Mouse (Mus musculus) forebrain, embryonic 10.5 days (tissue): ENCODE measurements at regions not wholly inside any gene's neighbourhood (a gene's known extent, or its start where the extent isn't known, plus 50 kb on each side); places are given as distances from the start of the nearest gene placed in this dataset.
"Not testable (repeated sequence)": the region's sequence is repeated elsewhere in the genome, so short reads cannot be mapped to it uniquely, and the experiment has no call there.

Experiments
- DNase-seq: peaks from one replicate; pipeline ENCODE4 v3.0.0-alpha.2; 2017; ENCODE audit warnings: low spot score; ENCODE audit errors: extremely low spot score
- H3K27ac ChIP-seq: fragments of 300-500 bp; sonication (generic); 2 replicates; pipeline ENCODE4 v1.5.1; 2016; ENCODE audit warnings: mild to moderate bottlenecking
- H3K27me3 ChIP-seq: fragments of 300-500 bp; sonication (generic); 2 replicates; pipeline ENCODE4 v1.6.1; 2016; ENCODE audit warnings: mild to moderate bottlenecking; ENCODE audit not compliant: poor library complexity, severe bottlenecking
- H3K36me3 ChIP-seq: fragments of 300-500 bp; sonication (generic); replicated peaks from 2 replicates; pipeline ENCODE4 v1.6.1; 2016; ENCODE audit warnings: mild to moderate bottlenecking, moderate library complexity
- H3K4me1 ChIP-seq: fragments of 300-500 bp; sonication (generic); 2 replicates; pipeline ENCODE4 v1.6.1; 2016
- H3K4me3 ChIP-seq: fragments of 300-500 bp; sonication (generic); 2 replicates; pipeline ENCODE4 v1.5.1; 2016; ENCODE audit warnings: mild to moderate bottlenecking, moderate library complexity
- H3K9me3 ChIP-seq: fragments of 300-500 bp; sonication (generic); 2 replicates; pipeline ENCODE4 v1.6.1; 2016; ENCODE audit warnings: mild to moderate bottlenecking, moderate library complexity
- WGBS: fragments of 180-500 bp; shearing (Covaris S2); methylation state at CpG from one replicate; pipeline ENCODE4 v1.1.7; 2016; 5-methylcytosine and 5-hydroxymethylcytosine counted together

- Histone ChIP-seq H3K27me3 (no peaks in the 10 kb centered on the region), H3K27ac (no peak overlapping the region), H3K36me3 (no peaks in the 10 kb centered on the region), H3K4me1 (peaks cover 9% of the 10 kb centered on the region), H3K4me3 (no peak overlapping the region), H3K9me3 (no peaks in the 10 kb centered on the region)
- DNase-seq = peak; percentile 4
- 86% methylated on average over 1 of the region's 1 CpGs for WGBS
These were observed 94.8 kb upstream of the Mdm1 start for GRCm38 (mm10) chr10:118046831-118047230.

- Histone ChIP-seq H3K36me3 (no peaks in the 10 kb centered on the region), H3K4me1 (peaks cover 9% of the 10 kb centered on the region), H3K27me3 (no peaks in the 10 kb centered on the region), H3K9me3 (no peaks in the 10 kb centered on the region; the same call in 1 of the 2 replicates), H3K27ac (no peak overlapping the region), H3K4me3 (no peak overlapping the region)
- peak; percentile 9 for DNase-seq
- WGBS = 92% methylated on average over 10 of the region's 10 CpGs
These were observed 92.3 kb upstream of the Mdm1 start for GRCm38 (mm10) chr10:118049330-118049729.

GRCm38 (mm10) chr10:118050152-118050641 is 91.4 kb upstream of the Mdm1 start:
- Histone ChIP-seq H3K36me3 (no peaks in the 10 kb centered on the region), H3K9me3 (no peaks in the 10 kb centered on the region; the same call in 1 of the 2 replicates), H3K27me3 (no peaks in the 10 kb centered on the region), H3K4me3 (no peak overlapping the region), H3K27ac (no peak overlapping the region), H3K4me1 (peaks cover 3% of the 10 kb centered on the region; the same call in 1 of the 2 replicates)
- peak; percentile 1 for DNase-seq
- 88% methylated on average over 5 of the region's 5 CpGs for WGBS

GRCm38 (mm10) chr10:118052042-118052441 is 89.6 kb upstream of the Mdm1 start:
- H3K4me3 ChIP-seq = no peak overlapping the region
- 91% methylated on average over 11 of the region's 11 CpGs for WGBS
- peaks cover 5% of the 10 kb centered on the region; the same call in 1 of the 2 replicates for H3K27me3 ChIP-seq
- H3K27ac ChIP-seq = no peak overlapping the region
- H3K36me3 ChIP-seq = no peaks in the 10 kb centered on the region
- peaks cover 8% of the 10 kb centered on the region for H3K4me1 ChIP-seq
- no peaks in the 10 kb centered on the region; the same call in 1 of the 2 replicates for H3K9me3 ChIP-seq
- no peak for DNase-seq

- Histone ChIP-seq H3K27ac (no peak overlapping the region), H3K9me3 (no peaks in the 10 kb centered on the region; the same call in 1 of the 2 replicates), H3K4me3 (no peak overlapping the region), H3K36me3 (no peaks in the 10 kb centered on the region), H3K27me3 (peaks cover 5% of the 10 kb centered on the region; the same call in 1 of the 2 replicates), H3K4me1 (peaks cover 12% of the 10 kb centered on the region)
- no peak for DNase-seq
- 85% methylated on average over 12 of the region's 12 CpGs for WGBS
These were observed 89.1 kb upstream of the Mdm1 start for GRCm38 (mm10) chr10:118052477-118052876.

GRCm38 (mm10) chr10:118053037-118053436 is 88.6 kb upstream of the Mdm1 start:
- Histone ChIP-seq H3K27ac (no peak overlapping the region), H3K36me3 (no peaks in the 10 kb centered on the region), H3K4me3 (no peak overlapping the region), H3K4me1 (peaks cover 15% of the 10 kb centered on the region), H3K27me3 (peaks cover 10% of the 10 kb centered on the region), H3K9me3 (no peaks in the 10 kb centered on the region; the same call in 1 of the 2 replicates)
- WGBS = 92% methylated on average over 5 of the region's 5 CpGs
- no peak for DNase-seq

GRCm38 (mm10) chr10:118056789-118057271 is 84.8 kb upstream of the Mdm1 start:
- Histone ChIP-seq H3K4me1 (peaks cover 15% of the 10 kb centered on the region), H3K4me3 (no peak overlapping the region), H3K9me3 (peaks cover 4% of the 10 kb centered on the region; the same call in 1 of the 2 replicates), H3K27ac (no peak overlapping the region), H3K27me3 (peaks cover 23% of the 10 kb centered on the region), H3K36me3 (no peaks in the 10 kb centered on the region)
- no peak for DNase-seq
- 55% methylated on average over 9 of the region's 9 CpGs for WGBS

GRCm38 (mm10) chr10:118057516-118057915 is 84.1 kb upstream of the Mdm1 start:
- H3K27ac ChIP-seq = no peak overlapping the region
- H3K4me1 ChIP-seq = peaks cover 15% of the 10 kb centered on the region
- DNase-seq = no peak
- no peak overlapping the region for H3K4me3 ChIP-seq
- H3K36me3 ChIP-seq = no peaks in the 10 kb centered on the region
- WGBS = 85% methylated on average over 3 of the region's 3 CpGs
- H3K9me3 ChIP-seq = peaks cover 8% of the 10 kb centered on the region; the same call in 1 of the 2 replicates
- peaks cover 23% of the 10 kb centered on the region for H3K27me3 ChIP-seq

GRCm38 (mm10) chr10:118064816-118065216 is 76.8 kb upstream of the Mdm1 start:
- Histone ChIP-seq H3K36me3 (no peaks in the 10 kb centered on the region), H3K27me3 (peaks cover 12% of the 10 kb centered on the region; the same call in 1 of the 2 replicates), H3K27ac (no peak overlapping the region), H3K4me3 (no peak overlapping the region), H3K9me3 (peaks cover 11% of the 10 kb centered on the region; the same call in 1 of the 2 replicates), H3K4me1 (no peaks in the 10 kb centered on the region)
- 75% methylated on average over 7 of the region's 7 CpGs for WGBS
- DNase-seq = no peak

- not testable (repeated sequence) for DNase-seq, H3K27ac ChIP-seq, H3K9me3 ChIP-seq, H3K36me3 ChIP-seq, H3K4me3 ChIP-seq, H3K4me1 ChIP-seq, H3K27me3 ChIP-seq
- 93% methylated on average over 9 of the region's 11 CpGs for WGBS
These were observed 65.3 kb upstream of the Mdm1 start for GRCm38 (mm10) chr10:118076341-118076740.

GRCm38 (mm10) chr10:118081636-118082166 is 59.9 kb upstream of the Mdm1 start:
- DNase-seq = no peak
- Histone ChIP-seq H3K27ac (no peak overlapping the region), H3K36me3 (no peaks in the 10 kb centered on the region), H3K27me3 (no peaks in the 10 kb centered on the region), H3K9me3 (peaks cover 3% of the 10 kb centered on the region), H3K4me3 (no peak overlapping the region), H3K4me1 (no peaks in the 10 kb centered on the region)
- WGBS = 92% methylated on average over 5 of the region's 5 CpGs

- H3K27me3 ChIP-seq = no peaks in the 10 kb centered on the region
- H3K36me3 ChIP-seq = no peaks in the 10 kb centered on the region
- no peak overlapping the region for H3K27ac ChIP-seq
- peaks cover 8% of the 10 kb centered on the region for H3K4me1 ChIP-seq
- H3K4me3 ChIP-seq = no peak overlapping the region
- no peaks in the 10 kb centered on the region for H3K9me3 ChIP-seq
- 94% methylated on average over 13 of the region's 13 CpGs for WGBS
- no peak for DNase-seq
These were observed 58.4 kb upstream of the Mdm1 start for GRCm38 (mm10) chr10:118083035-118083720.

- Histone ChIP-seq H3K9me3 (no peaks in the 10 kb centered on the region), H3K27ac (no peak overlapping the region), H3K4me1 (peaks cover 12% of the 10 kb centered on the region), H3K27me3 (no peaks in the 10 kb centered on the region), H3K36me3 (no peaks in the 10 kb centered on the region), H3K4me3 (no peak overlapping the region)
- no peak for DNase-seq
- WGBS = 94% methylated on average over 8 of the region's 8 CpGs
These were observed 57.9 kb upstream of the Mdm1 start for GRCm38 (mm10) chr10:118083721-118084075.
